Mouse (Mus musculus) splenic B cell, adult 2 months (primary cell): Measurements from ENCODE around the gene Smg1.

Experiments used
- DNase-seq: peaks from one replicate; pipeline ENCODE4 v3.0.0-alpha.2; 2011; ENCODE audit warnings: low read depth, low spot score
- H3K27me3 ChIP-seq: 2 replicates; pipeline ENCODE4 v1.6.1; 2012; ENCODE audit warnings: mild to moderate bottlenecking, low read length, moderate library complexity, mixed read lengths; ENCODE audit not compliant: control insufficient read depth, poor library complexity, insufficient read depth, severe bottlenecking
- H3K36me3 ChIP-seq: 2 replicates; pipeline ENCODE4 v1.6.1; 2012; ENCODE audit warnings: mild to moderate bottlenecking, low read length, moderate library complexity, mixed read lengths; ENCODE audit not compliant: control insufficient read depth, poor library complexity, insufficient read depth, severe bottlenecking

Smg1 gene

DNA sequence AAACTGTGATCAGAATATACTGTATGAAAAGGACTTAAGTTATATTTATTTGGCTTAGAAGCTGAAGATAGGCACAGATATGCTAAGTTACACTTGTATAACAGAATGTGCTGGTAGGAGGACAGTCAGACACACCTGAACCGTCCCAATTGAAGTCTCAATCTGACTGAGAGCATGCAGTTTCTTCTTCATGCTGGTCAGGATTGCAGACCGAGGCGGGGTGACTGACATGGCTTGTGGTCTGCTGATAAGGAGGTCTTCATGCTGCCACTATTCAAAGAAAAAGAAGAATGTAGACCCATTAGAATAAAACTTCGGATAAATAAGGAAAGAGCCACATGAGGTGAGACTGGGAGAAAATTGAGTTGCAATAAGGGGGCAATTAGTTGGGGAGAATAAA is 100.3 kb downstream of the Smg1 start:
- DNase-seq: no peak
- H3K36me3 ChIP-seq: peaks cover 22% of the 10 kb centered on the region
- no peaks in the 10 kb centered on the region for H3K27me3 ChIP-seq

DNA sequence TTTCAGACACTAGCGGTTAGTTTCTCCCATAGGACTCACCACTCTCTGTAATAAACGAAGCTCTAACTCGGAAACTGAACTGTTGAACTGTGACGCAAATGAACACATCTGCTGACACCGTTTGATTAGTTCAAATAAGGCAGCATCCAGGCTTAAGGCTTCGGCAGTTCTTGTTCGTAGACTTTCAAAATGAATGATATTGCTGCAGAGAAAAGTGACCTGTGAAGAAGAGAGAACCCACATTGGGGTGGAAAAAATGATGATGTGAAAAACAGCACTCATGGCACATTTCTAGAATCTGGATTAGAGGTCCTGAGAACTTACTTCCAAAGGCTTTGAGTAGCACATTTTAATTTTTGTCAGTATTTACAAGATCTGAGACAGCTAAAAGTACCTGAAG is 102.2 kb downstream of the Smg1 start:
- peaks cover 27% of the 10 kb centered on the region for H3K36me3 ChIP-seq
- no peaks in the 10 kb centered on the region for H3K27me3 ChIP-seq
- DNase-seq: no peak

GRCm38 (mm10) chr7:118135128-118135527 is 108.3 kb downstream of the Smg1 start:
- Histone ChIP-seq H3K27me3 (no peaks in the 10 kb centered on the region), H3K36me3 (peaks cover 15% of the 10 kb centered on the region)
- no peak for DNase-seq

- peak; percentile 98 for DNase-seq
- Histone ChIP-seq H3K36me3 (peaks cover 2% of the 10 kb centered on the region; the same call in 1 of the 2 replicates), H3K27me3 (no peaks in the 10 kb centered on the region)
Measured at GRCm38 (mm10) chr7:118129430-118130041, 113.9 kb downstream of the Smg1 start, which contains the start of gene Arl6ip1. Gene Arl6ip1 (minus strand): TSS chr7:118129662.

DNA sequence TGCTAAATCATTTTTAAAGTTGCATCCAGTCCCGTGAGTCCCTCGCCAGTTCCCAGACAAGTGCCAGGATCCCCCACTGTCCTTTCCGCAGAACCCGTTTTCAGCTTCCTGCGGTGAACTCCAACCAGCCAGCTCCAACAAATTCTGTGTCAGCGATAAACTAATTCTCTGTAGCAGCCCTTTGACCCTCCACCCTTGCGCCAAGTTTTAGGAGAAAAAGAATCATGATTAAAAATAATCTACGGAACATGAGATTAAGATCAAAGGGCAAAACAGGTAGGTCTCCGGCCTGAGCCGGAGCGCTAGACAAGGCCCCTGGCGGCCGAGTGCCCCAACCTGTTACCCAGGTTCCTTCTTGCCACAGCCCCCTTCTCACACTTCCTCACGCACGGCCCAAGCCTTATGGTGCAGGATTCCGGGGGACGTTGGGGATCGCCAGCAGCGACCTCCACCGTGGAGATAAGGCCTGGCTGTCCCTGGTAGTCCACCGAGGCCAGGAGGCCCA is 114.5 kb downstream of the Smg1 start:
- H3K36me3 ChIP-seq: peaks cover 2% of the 10 kb centered on the region; the same call in 1 of the 2 replicates
- H3K27me3 ChIP-seq: no peaks in the 10 kb centered on the region
- no peak for DNase-seq

DNA sequence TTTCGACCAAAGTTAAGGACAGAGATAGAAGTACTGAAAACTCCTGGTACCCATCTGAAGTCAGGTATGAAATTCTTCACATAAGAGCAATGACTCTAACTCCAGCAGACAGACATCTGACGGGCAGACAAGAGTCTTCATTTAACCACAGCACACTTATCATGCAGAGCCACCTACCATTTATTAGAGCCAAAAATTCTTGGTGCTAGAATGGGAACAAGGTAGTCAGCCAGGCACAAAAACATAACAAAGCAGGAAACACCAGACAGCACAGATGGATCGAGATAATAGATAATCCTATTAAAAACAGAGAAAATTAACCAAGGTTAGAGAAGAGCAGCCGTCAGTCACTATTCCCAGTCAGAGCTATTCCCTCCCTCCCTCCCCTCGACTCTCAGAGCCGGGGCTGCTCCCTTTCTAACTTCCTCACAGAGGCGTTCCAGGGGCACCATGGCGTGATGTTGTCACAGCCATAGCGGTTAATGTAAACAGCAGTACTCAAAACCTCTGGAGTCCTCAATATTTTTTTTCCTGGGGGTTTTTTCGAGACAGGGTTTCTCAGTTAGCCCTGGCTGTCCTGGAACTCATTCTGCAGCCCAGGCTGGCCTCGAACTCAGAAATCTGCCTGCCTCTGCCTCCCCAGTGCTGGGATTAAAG is 117.1 kb downstream of the Smg1 start:
- DNase-seq: no peak
- no peaks in the 10 kb centered on the region for H3K27me3 ChIP-seq

DNA sequence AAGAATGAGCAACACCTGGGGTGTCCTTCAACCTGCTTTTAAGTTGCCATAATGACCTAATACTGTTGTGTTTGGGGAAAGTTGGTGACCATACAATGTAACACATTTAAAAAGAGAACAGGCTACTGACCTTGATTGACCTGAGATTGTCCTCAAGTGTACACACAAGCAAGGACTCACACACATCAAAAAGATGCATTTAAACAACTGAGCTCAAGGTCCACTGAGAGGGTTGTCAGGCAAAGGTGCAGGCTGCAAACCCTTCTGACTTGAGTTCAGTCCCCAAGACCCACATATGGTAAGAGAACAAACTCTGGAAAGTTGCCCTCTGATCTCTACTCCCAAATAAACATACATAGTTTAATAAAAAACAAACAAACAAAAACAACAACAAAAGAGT is 117.7 kb downstream of the Smg1 start:
- no peak for DNase-seq
- peaks cover 4% of the 10 kb centered on the region; the same call in 1 of the 2 replicates for H3K36me3 ChIP-seq
- no peaks in the 10 kb centered on the region for H3K27me3 ChIP-seq

More for the DNA sequence above, 117.1 kb downstream of the Smg1 start:
- H3K36me3 ChIP-seq: peaks cover 4% of the 10 kb centered on the region; the same call in 1 of the 2 replicates

GRCm38 (mm10) chr7:118123512-118124411 is 119.7 kb downstream of the Smg1 start:
- Histone ChIP-seq H3K36me3 (peaks cover 4% of the 10 kb centered on the region; the same call in 1 of the 2 replicates), H3K27me3 (no peaks in the 10 kb centered on the region)
- DNase-seq: no peak

GRCm38 (mm10) chr7:118122235-118122634 is 121.2 kb downstream of the Smg1 start:
- no peak for DNase-seq
- Histone ChIP-seq H3K27me3 (no peaks in the 10 kb centered on the region), H3K36me3 (peaks cover 4% of the 10 kb centered on the region)

DNA sequence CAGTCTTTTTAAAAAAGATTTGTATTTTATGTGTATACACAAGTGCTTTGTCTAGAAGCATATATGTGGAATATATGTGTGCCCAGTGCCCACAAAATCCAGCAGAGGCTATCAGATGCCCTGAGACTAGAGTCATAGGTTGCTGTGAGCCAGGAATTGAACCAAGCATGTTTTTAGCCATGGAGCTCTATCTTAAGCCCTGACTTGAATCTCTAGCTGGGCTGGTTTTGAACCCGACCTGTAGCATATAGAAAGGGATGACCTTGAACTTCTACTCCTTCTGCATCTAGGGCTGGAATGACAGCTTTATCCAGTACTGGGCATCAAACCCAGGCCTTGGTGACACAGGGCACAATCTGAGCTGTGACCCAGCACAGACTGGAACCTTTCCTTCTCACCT is 122.8 kb downstream of the Smg1 start:
- DNase-seq: no peak
- Histone ChIP-seq H3K36me3 (peaks cover 2% of the 10 kb centered on the region), H3K27me3 (no peaks in the 10 kb centered on the region)

DNA sequence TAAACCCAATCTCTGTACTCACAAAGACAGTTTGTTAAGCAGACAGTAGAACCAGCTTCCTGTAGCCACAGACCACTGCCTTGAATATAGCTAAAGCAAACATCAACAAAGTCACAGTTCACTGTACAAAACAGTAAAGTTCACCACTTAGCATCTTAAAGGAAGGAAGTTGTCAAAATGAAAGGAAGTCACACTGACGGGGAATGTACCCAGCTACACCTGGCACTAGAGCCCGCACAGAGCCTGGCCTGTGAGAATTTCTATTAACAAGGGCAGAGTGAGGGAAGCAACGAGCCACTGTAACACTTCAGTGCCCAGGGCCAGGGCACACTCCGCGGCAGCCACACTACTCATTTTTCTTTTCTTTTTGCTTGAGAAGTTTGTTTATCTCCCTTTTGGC is 123.5 kb downstream of the Smg1 start:
- peaks cover 2% of the 10 kb centered on the region for H3K36me3 ChIP-seq
- DNase-seq: peak; percentile 83
- no peaks in the 10 kb centered on the region for H3K27me3 ChIP-seq

GRCm38 (mm10) chr7:118119142-118119541 is 124.3 kb downstream of the Smg1 start:
- H3K27me3 ChIP-seq: no peaks in the 10 kb centered on the region
- DNase-seq: no peak
- H3K36me3 ChIP-seq: peaks cover 2% of the 10 kb centered on the region

DNA sequence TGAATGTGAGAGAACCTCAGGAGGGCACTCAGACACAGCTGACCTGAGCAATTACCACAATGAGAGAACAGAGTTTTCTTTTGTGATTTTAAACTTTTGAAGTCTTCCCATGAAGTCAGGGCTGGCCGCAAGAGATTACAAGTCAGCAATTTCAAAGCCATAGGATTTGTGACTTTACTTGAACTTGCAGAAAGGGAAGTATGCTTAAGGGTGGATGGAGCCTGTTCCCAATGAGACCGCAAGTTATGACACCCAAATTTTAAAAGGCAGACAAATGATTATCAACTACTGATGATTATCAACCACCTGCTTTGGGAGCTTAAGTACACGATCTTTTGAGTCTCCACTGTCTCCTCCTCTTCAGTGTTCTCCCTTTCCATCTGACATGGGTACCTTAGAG is 125.0 kb downstream of the Smg1 start:
- DNase-seq: no peak
- Histone ChIP-seq H3K36me3 (peaks cover 4% of the 10 kb centered on the region), H3K27me3 (no peaks in the 10 kb centered on the region)

- peaks cover 3% of the 10 kb centered on the region for H3K36me3 ChIP-seq
- no peaks in the 10 kb centered on the region for H3K27me3 ChIP-seq
- DNase-seq: peak; percentile 27
Measured at GRCm38 (mm10) chr7:118117539-118118210, 125.8 kb downstream of the Smg1 start.
